Mouse (Mus musculus): ENCODE data around the gene Olfr1166.
"Not testable (repeated sequence)": the region's sequence is repeated elsewhere in the genome, so short reads cannot be mapped to it uniquely, and the experiment has no call there.

Gene Olfr1166

DNA sequence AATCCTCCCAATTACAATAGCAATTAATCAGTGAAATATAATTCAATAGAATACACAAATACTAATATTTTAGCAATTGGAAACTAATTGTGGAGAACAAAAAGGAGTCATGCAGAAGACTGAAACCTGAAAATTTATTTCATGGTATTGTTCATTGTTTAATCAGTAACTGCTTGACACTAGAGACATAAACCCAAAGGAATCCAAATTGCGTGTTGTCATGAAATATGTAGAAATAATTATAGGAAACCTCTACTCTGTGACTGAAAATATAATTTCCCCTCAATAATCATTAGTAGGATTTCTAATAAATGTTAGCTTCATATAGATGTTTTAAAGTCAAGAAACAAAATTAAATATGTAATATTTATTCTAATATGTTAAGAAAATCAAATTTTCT is at the start of gene Olfr1166:
TSS of gene Olfr1166 (minus strand) at position 101 of the 400 bp plus-strand sequence.
- no peak for DNase-seq

- not testable (repeated sequence) for DNase-seq
Measured at GRCm38 (mm10) chr2:88155093-88155492, 27.0 kb upstream of the Olfr1166 start, which contains the start of gene Olfr1167. TSS of gene Olfr1167 (minus strand) at chr2:88155193.

GRCm38 (mm10) chr2:88093866-88094265 is 34.2 kb downstream of the Olfr1166 start, which contains the start of gene Olfr1164:
TSS of gene Olfr1164 (minus strand) at chr2:88093966.
- DNase-seq, result no peak

Data from cerebellum, adult 11-12 months (tissue).